Mouse (Mus musculus): ENCODE results near the gene Ttc30a2. TPM values are rescaled to one million over a fixed set of nuclear protein-coding genes. Genes with fewer than 3 reads are reported as not detected.
"Not testable (repeated sequence)": the region's sequence is repeated elsewhere in the genome, so short reads cannot be mapped to it uniquely, and the experiment has no call there.

Gene Ttc30a2
- polyA plus RNA-seq, 1 experiment from 2014 or later, result 1.9 TPM

DNA sequence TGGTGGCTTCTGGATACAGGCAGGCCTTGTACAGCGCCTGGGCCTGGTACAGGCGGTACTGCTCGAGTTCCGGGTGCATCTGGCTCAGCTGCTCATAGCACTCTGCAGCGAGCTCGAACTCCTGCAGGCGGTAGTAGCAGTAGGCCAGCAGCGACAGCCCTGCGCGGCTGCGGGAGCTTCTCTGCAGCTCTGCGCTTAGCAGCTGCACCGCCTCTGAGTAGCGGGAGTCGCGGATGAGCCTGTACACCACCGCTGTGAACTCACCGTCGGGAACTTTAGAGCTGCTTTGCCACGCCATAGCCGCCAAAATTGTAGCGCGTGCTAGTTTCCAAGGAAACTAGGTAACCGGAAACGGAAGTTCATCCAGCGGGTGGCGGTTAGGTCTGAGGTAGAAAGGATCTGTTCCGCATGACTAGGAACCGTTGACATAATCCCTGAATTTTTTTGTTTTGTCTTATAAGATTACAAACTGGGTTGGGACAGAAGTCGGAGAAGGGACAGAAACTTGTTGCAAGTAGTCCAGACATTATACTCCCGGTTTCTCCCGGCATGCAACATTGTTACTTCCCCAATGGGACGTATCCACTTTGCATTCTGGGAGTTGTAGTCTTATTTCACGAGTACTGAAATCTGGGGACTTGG, 3.6 kb upstream of the Ttc30a2 start, which contains the start of gene Ttc30a1:
Ttc30a1 (minus strand) TSS at position 528 of the 642 bp plus-strand sequence.
- peak within 1 kb of the TSS; percentile 55 for H3K4me3 ChIP-seq (ENCODE audit: control insufficient read depth in 1 of 2, insufficient read depth in 1 of 2, low read depth in 1 of 2, low read length in 2 of 2)
- H3K4me1 ChIP-seq (ENCODE audit: control insufficient read depth in 2 of 2, insufficient read depth in 2 of 2, low read length in 2 of 2); H3K36me3 ChIP-seq (ENCODE audit: control insufficient read depth, insufficient read depth, low read length); ATAC-seq (ENCODE audit: insufficient number of reproducible peaks, insufficient read depth, low FRiP score, low read depth); H3K9me3 ChIP-seq (ENCODE audit: control insufficient read depth, low read length); H3K27me3 ChIP-seq (ENCODE audit: control insufficient read depth, insufficient read depth, low read length): not testable (repeated sequence)
- H3K4me2 ChIP-seq (ENCODE audit: low read length), result peak within 1 kb of the TSS; percentile 73
- WGBS, result under 1% methylated on average over 24 of the region's 34 CpGs
- H3K9ac ChIP-seq (ENCODE audit: low read length), result peak within 1 kb of the TSS; percentile 67
- peak within 1 kb of the TSS; percentile 25 to 59; a peak in 1 of 4 replicates for H3K27ac ChIP-seq (replicated peaks in 1 of 2; ENCODE audit: control insufficient read depth in 1 of 2, insufficient read depth in 1 of 2, low read depth in 2 of 2, low read length in 2 of 2)

DNA sequence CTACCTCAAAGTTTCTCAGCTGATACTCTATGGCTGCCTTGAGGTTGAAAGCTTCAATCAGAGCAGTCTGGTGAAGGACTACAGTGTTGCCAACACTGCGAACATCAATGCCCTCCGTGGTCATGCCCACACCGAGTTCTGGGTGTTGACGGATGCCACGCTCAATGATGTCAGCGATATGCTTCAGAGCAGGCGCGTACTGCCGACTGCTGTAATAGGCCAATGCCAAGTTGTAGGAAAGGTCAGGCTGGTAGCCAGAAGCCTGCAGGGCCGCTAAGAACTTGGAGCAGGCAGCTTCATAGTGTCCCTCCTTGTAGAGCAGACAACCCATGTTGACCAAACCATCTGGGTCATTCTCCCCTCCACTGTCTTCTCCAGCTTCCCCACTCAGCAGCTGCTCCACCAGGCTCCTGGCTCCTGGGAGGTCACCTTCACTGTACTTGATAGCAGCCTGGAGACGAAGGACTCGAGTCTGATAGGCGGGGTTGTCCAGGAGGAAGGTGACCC, 3.0 kb upstream of the Ttc30a2 start:
- WGBS, result 92% methylated on average over 13 of the region's 13 CpGs
- not testable (repeated sequence) for H3K9me3 ChIP-seq (ENCODE audit: control insufficient read depth, low read length)
- H3K9ac ChIP-seq (ENCODE audit: low read length), result 0 out of 2 replicates have a peak overlapping the region, but pooled peaks have one; percentile 67

DNA sequence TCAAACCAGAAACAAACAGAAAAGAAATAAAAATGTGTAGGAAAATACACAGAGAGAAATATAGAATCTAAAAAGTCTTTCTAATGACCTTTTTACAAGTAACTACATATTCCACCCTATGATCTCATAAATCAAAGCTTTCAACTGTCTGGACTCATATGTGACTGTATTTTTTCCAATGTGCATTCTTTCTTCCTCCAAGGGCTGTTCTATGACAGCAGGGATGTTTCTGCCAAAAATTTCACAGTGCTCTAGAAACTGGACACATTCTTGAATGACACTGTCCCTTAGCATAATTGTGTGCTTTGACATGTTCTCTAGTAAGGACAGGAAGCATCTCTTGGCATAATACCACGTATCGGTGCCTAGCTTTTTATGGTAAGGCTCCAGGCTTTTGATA, 1.9 kb downstream of the Ttc30a2 start:
- H3K27me3 ChIP-seq (ENCODE audit: control insufficient read depth, insufficient read depth, low read length); H3K9me3 ChIP-seq (ENCODE audit: control insufficient read depth, low read length); H3K4me3 ChIP-seq (ENCODE audit: control insufficient read depth in 1 of 2, insufficient read depth in 1 of 2, low read depth in 1 of 2, low read length in 2 of 2); H3K9ac ChIP-seq (ENCODE audit: low read length); H3K4me2 ChIP-seq (ENCODE audit: low read length); H3K4me1 ChIP-seq (ENCODE audit: control insufficient read depth in 2 of 2, insufficient read depth in 2 of 2, low read length in 2 of 2); ATAC-seq (ENCODE audit: insufficient number of reproducible peaks, insufficient read depth, low FRiP score, low read depth); H3K27ac ChIP-seq (replicated peaks in 1 of 2; ENCODE audit: control insufficient read depth in 1 of 2, insufficient read depth in 1 of 2, low read depth in 2 of 2, low read length in 2 of 2); H3K36me3 ChIP-seq (ENCODE audit: control insufficient read depth, insufficient read depth, low read length): not testable (repeated sequence)
- WGBS, result 63% methylated on average over 2 of the region's 2 CpGs

More for the DNA sequence above, 3.0 kb upstream of the Ttc30a2 start:
- Histone ChIP-seq H3K4me3 (ENCODE audit: control insufficient read depth in 1 of 2, insufficient read depth in 1 of 2, low read depth in 1 of 2, low read length in 2 of 2) (peak overlapping the region; percentile 55), H3K4me2 (ENCODE audit: low read length) (peak overlapping the region; percentile 73)
- not testable (repeated sequence) for H3K4me1 ChIP-seq (ENCODE audit: control insufficient read depth in 2 of 2, insufficient read depth in 2 of 2, low read length in 2 of 2); H3K36me3 ChIP-seq (ENCODE audit: control insufficient read depth, insufficient read depth, low read length); ATAC-seq (ENCODE audit: insufficient number of reproducible peaks, insufficient read depth, low FRiP score, low read depth); H3K27me3 ChIP-seq (ENCODE audit: control insufficient read depth, insufficient read depth, low read length); H3K27ac ChIP-seq (replicated peaks in 1 of 2; ENCODE audit: control insufficient read depth in 1 of 2, insufficient read depth in 1 of 2, low read depth in 2 of 2, low read length in 2 of 2)

DNA sequence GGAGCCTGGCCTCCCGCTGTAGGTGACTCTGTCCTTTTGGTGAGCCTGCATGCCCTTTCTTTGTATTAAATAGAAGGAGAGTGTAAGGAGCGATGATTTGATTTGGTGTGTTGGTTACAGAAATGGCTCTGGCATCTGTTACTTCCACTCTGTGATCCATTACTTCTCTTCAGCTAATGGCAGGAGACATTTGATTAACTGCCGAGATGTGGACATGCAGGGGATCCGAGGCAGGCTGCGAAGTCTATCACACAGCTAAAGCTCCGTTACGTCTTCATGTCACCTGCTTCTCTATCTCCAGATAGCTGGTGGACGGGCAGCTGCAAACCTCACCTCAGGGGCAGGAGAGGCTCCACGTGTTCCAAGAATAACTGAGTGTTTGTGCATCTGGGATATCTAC, 3.8 kb downstream of the Ttc30a2 start:
- Histone ChIP-seq H3K9me3 (ENCODE audit: control insufficient read depth, low read length) (no peaks in the 10 kb centered on the region), H3K9ac (ENCODE audit: low read length) (no peak overlapping the region), H3K27ac (replicated peaks in 1 of 2; ENCODE audit: control insufficient read depth in 1 of 2, insufficient read depth in 1 of 2, low read depth in 2 of 2, low read length in 2 of 2) (no peak overlapping the region), H3K4me2 (ENCODE audit: low read length) (no peak overlapping the region), H3K27me3 (ENCODE audit: control insufficient read depth, insufficient read depth, low read length) (no peaks in the 10 kb centered on the region), H3K4me3 (ENCODE audit: control insufficient read depth in 1 of 2, insufficient read depth in 1 of 2, low read depth in 1 of 2, low read length in 2 of 2) (no peak overlapping the region), H3K36me3 (ENCODE audit: control insufficient read depth, insufficient read depth, low read length) (no peaks in the 10 kb centered on the region), H3K4me1 (ENCODE audit: control insufficient read depth in 2 of 2, insufficient read depth in 2 of 2, low read length in 2 of 2) (peaks cover 2 to 4% of the 10 kb centered on the region in 2 experiments; a peak in 1 of 4 replicates)
- no peak for ATAC-seq (ENCODE audit: insufficient number of reproducible peaks, insufficient read depth, low FRiP score, low read depth)
- WGBS, result 36% methylated on average over 9 of the region's 9 CpGs

DNA sequence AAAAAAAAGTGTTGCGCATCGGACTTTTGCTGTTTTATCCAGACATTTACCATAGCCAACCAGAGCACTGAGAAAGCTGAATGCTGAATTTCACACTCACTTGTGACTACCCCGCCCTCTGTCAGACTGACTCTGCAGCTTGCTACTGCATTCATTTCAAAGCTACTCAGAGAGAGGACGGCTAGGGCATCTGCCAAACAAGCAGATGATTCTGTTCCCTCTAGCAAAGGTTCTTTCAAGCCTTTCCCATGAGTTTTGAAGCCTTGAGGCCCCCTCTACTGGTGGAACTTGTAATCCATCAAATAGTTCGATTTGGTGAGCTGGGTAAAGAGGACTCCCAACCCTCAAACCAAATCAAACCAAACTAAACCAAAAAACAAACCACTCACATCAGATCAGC, 13.0 kb downstream of the Ttc30a2 start:
- Histone ChIP-seq H3K27ac (replicated peaks in 1 of 2; ENCODE audit: control insufficient read depth in 1 of 2, insufficient read depth in 1 of 2, low read depth in 2 of 2, low read length in 2 of 2) (peak overlapping the region; percentile 36 to 52; a peak in 2 of 4 replicates), H3K36me3 (ENCODE audit: control insufficient read depth, insufficient read depth, low read length) (no peaks in the 10 kb centered on the region), H3K4me1 (ENCODE audit: control insufficient read depth in 2 of 2, insufficient read depth in 2 of 2, low read length in 2 of 2) (peaks cover 17 to 23% of the 10 kb centered on the region in 2 experiments), H3K4me3 (ENCODE audit: control insufficient read depth in 1 of 2, insufficient read depth in 1 of 2, low read depth in 1 of 2, low read length in 2 of 2) (peak overlapping the region; percentile 12 to 17), H3K9me3 (ENCODE audit: control insufficient read depth, low read length) (no peaks in the 10 kb centered on the region), H3K4me2 (ENCODE audit: low read length) (peak overlapping the region; percentile 64), H3K27me3 (ENCODE audit: control insufficient read depth, insufficient read depth, low read length) (no peaks in the 10 kb centered on the region), H3K9ac (ENCODE audit: low read length) (peak overlapping the region; percentile 57)
- ATAC-seq (ENCODE audit: insufficient number of reproducible peaks, insufficient read depth, low FRiP score, low read depth), result peak; percentile 58; the same call in 1 of the 2 replicates
- WGBS, result 22% methylated on average over 5 of the region's 5 CpGs

GRCm38 (mm10) chr2:75964512-75964911, 13.5 kb downstream of the Ttc30a2 start:
- Histone ChIP-seq H3K27me3 (ENCODE audit: control insufficient read depth, insufficient read depth, low read length) (no peaks in the 10 kb centered on the region), H3K9me3 (ENCODE audit: control insufficient read depth, low read length) (no peaks in the 10 kb centered on the region), H3K27ac (replicated peaks in 1 of 2; ENCODE audit: control insufficient read depth in 1 of 2, insufficient read depth in 1 of 2, low read depth in 2 of 2, low read length in 2 of 2) (peak overlapping the region; percentile 39 to 52; a peak in 2 of 4 replicates), H3K4me1 (ENCODE audit: control insufficient read depth in 2 of 2, insufficient read depth in 2 of 2, low read length in 2 of 2) (peaks cover 22 to 27% of the 10 kb centered on the region in 2 experiments), H3K9ac (ENCODE audit: low read length) (peak overlapping the region; percentile 57), H3K4me2 (ENCODE audit: low read length) (peak overlapping the region; percentile 64), H3K36me3 (ENCODE audit: control insufficient read depth, insufficient read depth, low read length) (no peaks in the 10 kb centered on the region), H3K4me3 (ENCODE audit: control insufficient read depth in 1 of 2, insufficient read depth in 1 of 2, low read depth in 1 of 2, low read length in 2 of 2) (peak overlapping the region; percentile 12 to 17)
- peak; percentile 45; the same call in 1 of the 2 replicates for ATAC-seq (ENCODE audit: insufficient number of reproducible peaks, insufficient read depth, low FRiP score, low read depth)
- WGBS, result 6% methylated on average over 14 of the region's 14 CpGs

- peaks cover 25 to 32% of the 10 kb centered on the region in 2 experiments for H3K4me1 ChIP-seq (ENCODE audit: control insufficient read depth in 2 of 2, insufficient read depth in 2 of 2, low read length in 2 of 2)
- H3K9ac ChIP-seq (ENCODE audit: low read length), result peak overlapping the region; percentile 57
- no peak for ATAC-seq (ENCODE audit: insufficient number of reproducible peaks, insufficient read depth, low FRiP score, low read depth)
- peak overlapping the region; percentile 39 to 48; a peak in 3 of 4 replicates for H3K27ac ChIP-seq (replicated peaks in 1 of 2; ENCODE audit: control insufficient read depth in 1 of 2, insufficient read depth in 1 of 2, low read depth in 2 of 2, low read length in 2 of 2)
- H3K4me3 ChIP-seq (ENCODE audit: control insufficient read depth in 1 of 2, insufficient read depth in 1 of 2, low read depth in 1 of 2, low read length in 2 of 2), result peak overlapping the region in 1 of 2 experiments; percentile 17; a peak in 1 of 4 replicates
- no peaks in the 10 kb centered on the region for H3K27me3 ChIP-seq (ENCODE audit: control insufficient read depth, insufficient read depth, low read length)
- no peaks in the 10 kb centered on the region for H3K9me3 ChIP-seq (ENCODE audit: control insufficient read depth, low read length)
- peak overlapping the region; percentile 64 for H3K4me2 ChIP-seq (ENCODE audit: low read length)
- no peaks in the 10 kb centered on the region for H3K36me3 ChIP-seq (ENCODE audit: control insufficient read depth, insufficient read depth, low read length)
- WGBS, result 47% methylated on average over 5 of the region's 5 CpGs
Observed at GRCm38 (mm10) chr2:75964051-75964450, 13.9 kb downstream of the Ttc30a2 start.
